Mouse (Mus musculus) heart, postnatal 0 days (tissue): ENCODE measurements at regions not wholly inside any gene's neighbourhood (a gene's known extent, or its start where the extent isn't known, plus 50 kb on each side); places are given as distances from the start of the nearest gene placed in this dataset.

Experiments
- ATAC-seq: fragments of 200-750 bp; cut with Nextera tagmentation; 2 replicates; pipeline ENCODE4 v1.8.0; 2017; ENCODE audit warnings: low read depth, moderate number of reproducible peaks, moderate library complexity; ENCODE audit not compliant: insufficient read depth
- DNase-seq: peaks from one replicate; pipeline ENCODE4 v3.0.0-alpha.2; 2016; ENCODE audit warnings: low spot score
- H3K27ac ChIP-seq: fragments of 300-500 bp; sonication (generic); 2 replicates; pipeline ENCODE4 v1.5.1; 2014; ENCODE audit warnings: low read depth, mild to moderate bottlenecking
- H3K27me3 ChIP-seq: fragments of 300-500 bp; sonication (generic); 2 replicates; pipeline ENCODE4 v1.6.1; 2014; ENCODE audit warnings: low read length, mixed read lengths; ENCODE audit not compliant: control insufficient read depth, insufficient read depth
- H3K36me3 ChIP-seq: fragments of 300-500 bp; sonication (generic); replicated peaks from 2 replicates; pipeline ENCODE4 v1.6.1; 2014; ENCODE audit warnings: low read length, mixed read lengths; ENCODE audit not compliant: control insufficient read depth, insufficient read depth
- H3K4me1 ChIP-seq: fragments of 300-500 bp; sonication (generic); 2 replicates; pipeline ENCODE4 v1.6.1; 2014; ENCODE audit warnings: antibody characterized with exemption; ENCODE audit not compliant: control insufficient read depth, insufficient read depth
- H3K4me2 ChIP-seq: fragments of 300-500 bp; sonication (generic); 2 replicates; pipeline ENCODE4 v1.6.1; 2014; ENCODE audit warnings: low read depth, mild to moderate bottlenecking, low read length, moderate library complexity
- H3K4me3 ChIP-seq: fragments of 300-500 bp; sonication (generic); 2 replicates; pipeline ENCODE4 v1.5.1; 2014; ENCODE audit warnings: low read depth, low read length
- H3K9ac ChIP-seq: fragments of 300-500 bp; sonication (generic); replicated peaks from 2 replicates; pipeline ENCODE4 v1.6.1; 2014; ENCODE audit warnings: low read depth, low read length, mixed read lengths
- H3K9me3 ChIP-seq: fragments of 300-500 bp; sonication (generic); replicated peaks from 2 replicates; pipeline ENCODE4 v1.6.1; 2016; ENCODE audit warnings: low read length; ENCODE audit not compliant: control insufficient read depth
- CTCF ChIP-seq: IDR thresholded peaks from 2 replicates; pipeline ENCODE4 v1.5.1; 2016; ENCODE audit warnings: antibody characterized with exemption, control low read depth, low read depth
- EP300 ChIP-seq: IDR thresholded peaks from 2 replicates; pipeline ENCODE4 v1.6.1; 2016; ENCODE audit warnings: antibody characterized with exemption, low read depth
- WGBS: fragments of 180-500 bp; shearing (Covaris S2); extraction: QIAGEN DNeasy Blood & Tissue Kit; methylation state at CpG from one replicate; pipeline ENCODE4 v1.1.7; 2014; 5-methylcytosine and 5-hydroxymethylcytosine counted together

GRCm38 (mm10) chr13:83112323-83112722, 391.5 kb upstream of the Mef2c start:
- DNase-seq (no peak), ATAC-seq (no peak)
- no peak overlapping the region for H3K4me2 ChIP-seq
- no peak overlapping the region for H3K27ac ChIP-seq
- H3K4me3 ChIP-seq: no peak overlapping the region
- TF ChIP-seq CTCF (no peak), EP300 (no peak)
- H3K9me3 ChIP-seq: no peaks in the 10 kb centered on the region
- H3K9ac ChIP-seq: no peak overlapping the region
- 29% methylated on average over 1 of the region's 1 CpGs for WGBS
- no peaks in the 10 kb centered on the region for H3K36me3 ChIP-seq
- no peaks in the 10 kb centered on the region for H3K27me3 ChIP-seq
- peaks cover 5% of the 10 kb centered on the region; the same call in 1 of the 2 replicates for H3K4me1 ChIP-seq

- Histone ChIP-seq H3K9ac (no peak overlapping the region), H3K4me1 (peaks cover 5% of the 10 kb centered on the region; the same call in 1 of the 2 replicates), H3K27ac (no peak overlapping the region), H3K4me3 (no peak overlapping the region), H3K36me3 (no peaks in the 10 kb centered on the region), H3K4me2 (no peak overlapping the region), H3K9me3 (no peaks in the 10 kb centered on the region), H3K27me3 (no peaks in the 10 kb centered on the region)
- 64% methylated on average over 5 of the region's 5 CpGs for WGBS
- TF ChIP-seq EP300: no peak
- TF ChIP-seq CTCF: no peak
- ATAC-seq: no peak
- no peak for DNase-seq
These were observed 391.1 kb upstream of the Mef2c start for GRCm38 (mm10) chr13:83112741-83113140.

- H3K9ac ChIP-seq: no peak overlapping the region
- TF ChIP-seq EP300 (no peak), CTCF (no peak)
- DNase-seq: no peak
These were observed 390.0 kb upstream of the Mef2c start for GRCm38 (mm10) chr13:83113808-83114207.

GRCm38 (mm10) chr13:83114401-83114800, 389.4 kb upstream of the Mef2c start:
- Histone ChIP-seq H3K27me3 (no peaks in the 10 kb centered on the region), H3K4me3 (no peak overlapping the region), H3K9ac (no peak overlapping the region), H3K36me3 (no peaks in the 10 kb centered on the region), H3K4me2 (no peak overlapping the region), H3K9me3 (no peaks in the 10 kb centered on the region), H3K4me1 (peaks cover 5% of the 10 kb centered on the region; the same call in 1 of the 2 replicates), H3K27ac (no peak overlapping the region)
- no peak for DNase-seq
- 80% methylated on average over 2 of the region's 2 CpGs for WGBS
- ATAC-seq: no peak
- TF ChIP-seq EP300 (no peak), CTCF (no peak)

More at GRCm38 (mm10) chr13:83113808-83114207, 390.0 kb upstream of the Mef2c start:
- Histone ChIP-seq H3K36me3 (no peaks in the 10 kb centered on the region), H3K4me3 (no peak overlapping the region), H3K9me3 (no peaks in the 10 kb centered on the region), H3K27me3 (no peaks in the 10 kb centered on the region), H3K4me2 (no peak overlapping the region), H3K27ac (no peak overlapping the region), H3K4me1 (peaks cover 5% of the 10 kb centered on the region; the same call in 1 of the 2 replicates)
- no peak for ATAC-seq

GRCm38 (mm10) chr13:83115691-83116090, 388.1 kb upstream of the Mef2c start:
- H3K4me3 ChIP-seq: no peak overlapping the region
- ATAC-seq: no peak

GRCm38 (mm10) chr13:83120343-83120742, 383.5 kb upstream of the Mef2c start:
- WGBS: 82% methylated on average over 4 of the region's 4 CpGs
- ATAC-seq: no peak

More at GRCm38 (mm10) chr13:83115691-83116090, 388.1 kb upstream of the Mef2c start:
- DNase-seq: no peak
- Histone ChIP-seq H3K9me3 (no peaks in the 10 kb centered on the region), H3K27ac (no peak overlapping the region), H3K27me3 (no peaks in the 10 kb centered on the region), H3K9ac (no peak overlapping the region), H3K4me1 (peaks cover 5% of the 10 kb centered on the region; the same call in 1 of the 2 replicates), H3K4me2 (no peak overlapping the region), H3K36me3 (no peaks in the 10 kb centered on the region)
- WGBS: 70% methylated on average over 2 of the region's 2 CpGs
- no peak for TF ChIP-seq EP300
- TF ChIP-seq CTCF: no peak

More at GRCm38 (mm10) chr13:83120343-83120742, 383.5 kb upstream of the Mef2c start:
- Histone ChIP-seq H3K4me3 (no peak overlapping the region), H3K4me2 (no peak overlapping the region), H3K27me3 (no peaks in the 10 kb centered on the region), H3K36me3 (no peaks in the 10 kb centered on the region), H3K27ac (no peak overlapping the region), H3K9me3 (no peaks in the 10 kb centered on the region), H3K9ac (no peak overlapping the region), H3K4me1 (no peaks in the 10 kb centered on the region)
- TF ChIP-seq EP300 (no peak), CTCF (no peak)
- DNase-seq: no peak
